Mouse (Mus musculus) cerebellum, adult 2 months (tissue): Measurements from ENCODE around the gene Ephx1. TPM values are rescaled to one million over a fixed set of nuclear protein-coding genes. Genes with fewer than 3 reads are reported as not detected.
"Not testable (repeated sequence)": the region's sequence is repeated elsewhere in the genome, so short reads cannot be mapped to it uniquely, and the experiment has no call there.

Experiments used
- DNase-seq, 2 experiments: peaks; one replicate each; pipeline ENCODE4 v3.0.0; 2021
- H3K27ac ChIP-seq: fragments of 200-500 bp; 2 replicates; pipeline ENCODE4 v1.5.1; 2012; ENCODE audit warnings: low read length, control low read depth, inconsistent platforms; ENCODE audit not compliant: insufficient read depth
- H3K27me3 ChIP-seq: fragments of 200-500 bp; 2 replicates; pipeline ENCODE4 v1.6.1; 2012; ENCODE audit warnings: inconsistent platforms, mild to moderate bottlenecking, low read length, moderate library complexity; ENCODE audit not compliant: control insufficient read depth, insufficient read depth
- H3K4me1 ChIP-seq: fragments of 200-500 bp; 2 replicates; pipeline ENCODE4 v1.6.1; 2011; ENCODE audit warnings: low read length; ENCODE audit not compliant: control insufficient read depth, insufficient read depth
- H3K4me3 ChIP-seq: fragments of 200-500 bp; replicated peaks from 2 replicates; pipeline ENCODE3; 2011; ENCODE audit warnings: mild to moderate bottlenecking, low read depth, low read length, control low read depth; ENCODE audit not compliant: insufficient read depth
- CTCF ChIP-seq: fragments of 200-500 bp; IDR thresholded peaks from 2 replicates; pipeline ENCODE4 v1.5.1; 2011; ENCODE audit warnings: low read depth, mild to moderate bottlenecking, control low read depth, low read length, moderate library complexity, borderline replicate concordance; ENCODE audit not compliant: insufficient read depth
- POLR2A ChIP-seq: fragments of 200-500 bp; IDR thresholded peaks from 2 replicates; pipeline ENCODE4 v1.6.1; 2011; ENCODE audit warnings: low read length, control low read depth, borderline replicate concordance; ENCODE audit not compliant: insufficient read depth
- WGBS: fragments of 180-500 bp; shearing (Covaris S2); methylation state at CpG from one replicate; pipeline ENCODE4 v1.1.7; 2018; 5-methylcytosine and 5-hydroxymethylcytosine counted together
- polyA plus RNA-seq: library from polyadenylated mRNA; depleted of rRNA; stranded (reverse); fragments of >200 nt; gene quantifications from 2 replicates; pipeline ENCODE4 v1.2.3, GENCODE M21; 2012

The Ephx1 gene
- polyA plus RNA-seq, 1 experiment, result 54.8 TPM

DNA sequence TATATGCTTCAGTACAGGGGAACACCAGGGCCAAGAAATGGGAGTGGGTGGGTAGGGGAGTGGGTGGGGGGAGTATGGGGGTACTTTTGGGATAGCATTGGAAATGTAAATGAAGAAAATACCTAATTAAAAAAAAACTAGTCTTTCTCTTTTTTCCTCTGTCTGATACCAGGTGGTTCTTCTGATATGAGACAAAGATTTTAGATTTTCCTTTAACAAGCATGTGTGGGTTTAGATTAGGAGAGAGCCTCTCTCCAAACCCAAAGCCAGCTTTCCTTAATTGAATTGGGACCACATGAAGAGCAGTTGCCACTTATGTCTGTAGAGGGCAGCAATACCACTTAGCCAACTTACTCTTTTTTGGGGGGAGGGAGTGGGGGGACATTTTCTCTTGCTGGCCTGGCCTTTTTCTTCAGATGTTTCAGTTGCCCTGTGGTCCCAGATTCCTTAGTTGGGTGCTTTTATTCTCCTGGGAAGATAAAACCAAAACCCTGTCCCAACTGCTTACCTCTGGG is 28.7 kb upstream of the Ephx1 start:
- TF ChIP-seq POLR2A (no peak), CTCF (no peak)
- no peaks in the 10 kb centered on the region for H3K27me3 ChIP-seq
- no peak for DNase-seq
- no peak overlapping the region for H3K4me3 ChIP-seq
- H3K4me1 ChIP-seq, result no peaks in the 10 kb centered on the region
- no peak overlapping the region for H3K27ac ChIP-seq

- no peaks in the 10 kb centered on the region for H3K4me1 ChIP-seq
- no peak for DNase-seq
- H3K27ac ChIP-seq, result no peak overlapping the region
- 60% methylated on average over 1 of the region's 1 CpGs for WGBS
- TF ChIP-seq POLR2A (no peak), CTCF (no peak)
- H3K27me3 ChIP-seq, result no peaks in the 10 kb centered on the region
- H3K4me3 ChIP-seq, result no peak overlapping the region
Measured at GRCm38 (mm10) chr1:181047520-181047919, 26.8 kb upstream of the Ephx1 start.

- peak; percentile 62 for TF ChIP-seq CTCF
- no peak for TF ChIP-seq POLR2A
- 12% methylated on average over 4 of the region's 4 CpGs for WGBS
- Histone ChIP-seq H3K4me3 (no peak overlapping the region), H3K4me1 (peaks cover 8% of the 10 kb centered on the region), H3K27ac (no peak overlapping the region), H3K27me3 (no peaks in the 10 kb centered on the region; the same call in 1 of the 2 replicates)
- DNase-seq, result peak; percentile 32 to 38
Measured at GRCm38 (mm10) chr1:181039652-181040051, 18.9 kb upstream of the Ephx1 start.

GRCm38 (mm10) chr1:181037623-181038022 is 16.9 kb upstream of the Ephx1 start:
- TF ChIP-seq POLR2A (no peak), CTCF (no peak)
- WGBS, result 28% methylated on average over 4 of the region's 4 CpGs

GRCm38 (mm10) chr1:181035015-181035778 is 14.5 kb upstream of the Ephx1 start:
- WGBS, result 92% methylated on average over 5 of the region's 5 CpGs
- DNase-seq, H3K27ac ChIP-seq, H3K27me3 ChIP-seq, H3K4me1 ChIP-seq, H3K4me3 ChIP-seq: not testable (repeated sequence)

More at GRCm38 (mm10) chr1:181037623-181038022, 16.9 kb upstream of the Ephx1 start:
- no peak for DNase-seq
- H3K27me3 ChIP-seq, result no peaks in the 10 kb centered on the region; the same call in 1 of the 2 replicates
- peaks cover 8% of the 10 kb centered on the region for H3K4me1 ChIP-seq
- no peak overlapping the region for H3K27ac ChIP-seq
- no peak overlapping the region for H3K4me3 ChIP-seq

DNA sequence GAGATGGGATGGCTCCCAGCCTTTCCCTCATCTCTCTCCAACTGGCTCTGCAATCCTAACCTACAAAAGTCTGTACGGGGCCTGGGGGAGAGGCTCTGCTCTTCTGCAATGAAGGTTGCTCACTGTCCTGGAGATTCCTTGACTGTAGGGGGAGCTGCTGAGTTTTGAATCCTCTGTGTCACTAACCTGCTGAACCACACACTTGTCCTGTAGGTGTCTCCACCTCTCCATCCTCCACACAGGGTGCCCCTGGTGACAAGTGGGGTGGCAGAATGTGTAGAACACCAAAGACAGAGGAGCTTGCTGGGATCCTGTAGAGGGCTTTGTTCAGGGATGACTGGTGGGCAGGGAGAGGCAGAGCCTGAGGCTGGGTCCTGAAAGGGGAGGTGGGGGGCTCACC is 1.6 kb upstream of the Ephx1 start:
- TF ChIP-seq POLR2A (no peak), CTCF (peak; percentile 83)
- Histone ChIP-seq H3K27ac (no peak overlapping the region), H3K4me1 (peaks cover 4% of the 10 kb centered on the region), H3K27me3 (no peaks in the 10 kb centered on the region), H3K4me3 (no peak overlapping the region)
- DNase-seq, result peak; percentile 62 to 74
- 12% methylated on average over 1 of the region's 1 CpGs for WGBS

DNA sequence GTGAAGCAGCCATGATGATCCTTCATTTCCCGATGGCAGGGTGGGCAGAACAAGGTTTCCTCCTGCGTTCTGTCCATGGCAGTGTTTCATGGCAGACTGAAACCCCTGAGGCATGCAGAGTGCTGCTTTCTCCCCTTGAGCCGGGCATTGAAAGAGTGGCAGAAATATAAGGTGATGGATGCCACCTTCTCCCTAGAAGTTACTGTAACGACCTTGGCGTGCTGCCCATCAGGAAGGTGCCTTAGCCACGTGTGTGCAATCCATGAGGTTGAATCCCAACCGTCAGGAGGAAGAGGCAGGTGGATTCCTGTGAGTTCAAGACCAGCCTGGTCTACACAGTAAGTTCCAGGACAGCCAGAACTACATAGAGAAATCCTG is 773 bp upstream of the Ephx1 start:
- WGBS, result 43% methylated on average over 7 of the region's 7 CpGs
- Histone ChIP-seq H3K27me3 (no peaks in the 10 kb centered on the region), H3K4me3 (no peak overlapping the region), H3K4me1 (peaks cover 4% of the 10 kb centered on the region), H3K27ac (no peak overlapping the region)
- TF ChIP-seq POLR2A (no peak), CTCF (no peak)
- DNase-seq, result no peak

DNA sequence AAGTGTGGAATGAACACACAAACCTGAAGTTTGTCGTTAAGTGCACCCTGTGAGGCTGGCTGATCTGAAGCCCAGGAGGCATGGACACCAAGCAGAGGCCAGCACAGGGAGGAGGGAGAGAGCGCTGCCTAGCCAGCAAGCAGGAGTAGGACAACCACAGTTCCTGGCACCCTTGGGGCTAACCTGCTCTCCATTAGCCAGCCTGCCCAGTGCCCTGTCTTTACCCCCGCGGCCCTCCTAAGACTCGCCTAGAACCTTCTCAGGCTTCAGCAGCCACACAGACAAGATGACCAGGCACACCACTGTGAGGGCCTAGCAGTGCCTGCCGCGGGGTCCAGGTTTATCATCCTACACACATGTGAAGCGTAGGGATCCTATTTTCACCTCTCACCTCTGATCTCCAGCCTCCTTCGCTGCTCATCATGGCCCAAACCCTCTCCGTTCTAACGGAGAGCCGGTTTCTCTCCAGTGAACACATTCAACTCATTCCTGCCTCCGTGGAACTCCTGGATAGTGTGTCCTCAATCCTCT is 2.7 kb downstream of the Ephx1 start:
- Histone ChIP-seq H3K4me1 (peaks cover 19% of the 10 kb centered on the region), H3K27ac (no peak overlapping the region), H3K27me3 (no peaks in the 10 kb centered on the region), H3K4me3 (peak overlapping the region; percentile 77)
- no peak for DNase-seq
- WGBS, result 77% methylated on average over 13 of the region's 13 CpGs
- TF ChIP-seq CTCF (no peak), POLR2A (no peak)
